Mouse (Mus musculus): ENCODE data around the gene Sumo1. TPM values are rescaled to one million over a fixed set of nuclear protein-coding genes. Genes with fewer than 3 reads are reported as not detected.

Gene Sumo1
- polyA plus RNA-seq, 1 experiment = 21.8 TPM

DNA sequence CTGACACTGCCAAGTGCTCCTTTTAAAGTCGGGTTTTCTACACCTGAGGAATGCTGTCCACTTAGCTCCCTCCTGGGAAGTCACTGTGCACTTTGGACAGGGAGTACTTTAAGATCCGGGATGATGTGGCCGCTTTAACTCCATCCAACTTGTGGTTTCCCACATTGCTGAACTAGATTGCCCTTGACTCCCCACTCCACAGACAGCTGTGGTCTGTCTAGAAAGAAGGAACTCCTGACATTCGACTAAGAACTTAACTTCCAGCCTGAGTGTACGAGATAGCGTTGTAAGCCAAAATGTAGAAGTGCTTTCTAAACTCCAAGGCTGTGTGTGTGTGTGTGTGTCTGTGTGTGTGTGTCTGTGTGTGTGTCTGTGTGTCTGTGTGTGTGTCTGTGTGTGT is 120.4 kb downstream of the Sumo1 start:
- Histone ChIP-seq H3K27ac (ENCODE audit: control insufficient read depth, insufficient read depth, low read length) (no peak overlapping the region), H3K4me1 (replicated peaks; ENCODE audit: control insufficient read depth, insufficient read depth, low read length) (no peaks in the 10 kb centered on the region), H3K4me3 (ENCODE audit: control insufficient read depth, insufficient read depth, low read length) (no peak overlapping the region), H3K27me3 (ENCODE audit: control insufficient read depth, insufficient read depth, low read length) (no peaks in the 10 kb centered on the region), H3K36me3 (ENCODE audit: control insufficient read depth, insufficient read depth, low read length) (no peaks in the 10 kb centered on the region)
- DNase-seq = no peak
- 15% methylated on average over 6 of the region's 6 CpGs for WGBS
- no peak for TF ChIP-seq POLR2A (IDR thresholded peaks at IDR 0.05; ENCODE audit: control insufficient read depth, extremely low read depth, insufficient read depth, low read length, poor library complexity)
- no peak for TF ChIP-seq CTCF (IDR thresholded peaks at IDR 0.05; ENCODE audit: borderline replicate concordance, control insufficient read depth, extremely low read depth, insufficient read depth, low read length, poor library complexity)

DNA sequence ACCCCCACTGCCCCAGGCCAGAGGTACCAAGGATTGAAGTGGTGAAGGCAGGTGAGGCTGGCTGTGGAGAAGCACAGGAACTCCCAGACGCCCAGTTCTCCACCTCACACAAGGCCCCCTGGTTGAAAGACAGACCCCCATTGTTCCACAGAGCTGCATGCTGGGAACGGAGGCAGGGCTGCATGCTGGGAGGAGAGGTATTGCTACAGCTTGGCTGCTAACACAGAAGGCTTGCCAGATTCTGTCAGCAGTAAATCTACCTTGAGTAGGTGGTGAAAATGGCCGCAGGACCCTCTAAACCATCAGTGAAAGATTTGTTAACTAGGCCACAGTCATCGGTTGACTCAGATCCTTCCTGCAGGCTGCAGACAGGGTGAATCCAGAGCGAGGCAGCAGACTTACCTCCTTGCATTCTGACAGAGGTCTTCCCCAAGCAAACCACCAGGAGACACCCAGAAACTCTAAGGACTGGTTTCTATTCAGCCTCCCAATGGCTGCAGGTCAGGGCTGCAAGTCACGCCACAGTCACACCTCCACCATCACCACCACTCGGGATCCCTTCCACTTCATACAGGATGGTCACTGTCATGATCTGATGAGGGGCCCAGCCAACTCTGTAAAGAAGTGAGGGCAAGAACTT is 121.5 kb downstream of the Sumo1 start:
- DNase-seq = no peak
- 92% methylated on average over 7 of the region's 7 CpGs for WGBS
- no peaks in the 10 kb centered on the region for H3K27me3 ChIP-seq (ENCODE audit: control insufficient read depth, insufficient read depth, low read length)

DNA sequence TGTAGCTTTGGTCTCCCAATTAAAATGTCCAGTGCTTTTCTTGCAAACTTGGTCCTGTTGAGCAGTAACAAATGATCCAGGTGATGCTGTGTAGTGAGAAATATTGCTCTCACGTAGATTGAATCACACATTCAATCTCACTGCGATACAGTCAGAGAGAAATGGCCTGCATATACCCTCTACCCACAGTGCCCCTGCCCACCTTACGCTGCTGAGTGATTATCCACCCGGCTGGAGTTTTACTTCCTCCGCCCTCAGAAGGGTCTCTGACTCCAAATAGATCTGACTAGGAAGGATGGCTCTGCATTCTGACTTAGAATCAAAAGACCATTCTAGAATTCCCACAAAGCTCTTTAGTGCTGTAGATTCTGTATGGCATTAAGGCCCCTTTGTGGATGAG is 122.1 kb downstream of the Sumo1 start:
- Histone ChIP-seq H3K27ac (ENCODE audit: control insufficient read depth, insufficient read depth, low read length) (no peak overlapping the region), H3K27me3 (ENCODE audit: control insufficient read depth, insufficient read depth, low read length) (no peaks in the 10 kb centered on the region), H3K36me3 (ENCODE audit: control insufficient read depth, insufficient read depth, low read length) (no peaks in the 10 kb centered on the region), H3K4me1 (replicated peaks; ENCODE audit: control insufficient read depth, insufficient read depth, low read length) (no peaks in the 10 kb centered on the region), H3K4me3 (ENCODE audit: control insufficient read depth, insufficient read depth, low read length) (no peak overlapping the region)
- TF ChIP-seq CTCF (IDR thresholded peaks at IDR 0.05; ENCODE audit: borderline replicate concordance, control insufficient read depth, extremely low read depth, insufficient read depth, low read length, poor library complexity) = no peak
- TF ChIP-seq POLR2A (IDR thresholded peaks at IDR 0.05; ENCODE audit: control insufficient read depth, extremely low read depth, insufficient read depth, low read length, poor library complexity) = no peak
- no peak for DNase-seq
- WGBS = 97% methylated on average over 5 of the region's 5 CpGs

More for the DNA sequence above, 121.5 kb downstream of the Sumo1 start:
- TF ChIP-seq POLR2A (IDR thresholded peaks at IDR 0.05; ENCODE audit: control insufficient read depth, extremely low read depth, insufficient read depth, low read length, poor library complexity) (no peak), CTCF (IDR thresholded peaks at IDR 0.05; ENCODE audit: borderline replicate concordance, control insufficient read depth, extremely low read depth, insufficient read depth, low read length, poor library complexity) (no peak)
- Histone ChIP-seq H3K4me1 (replicated peaks; ENCODE audit: control insufficient read depth, insufficient read depth, low read length) (no peaks in the 10 kb centered on the region), H3K27ac (ENCODE audit: control insufficient read depth, insufficient read depth, low read length) (no peak overlapping the region), H3K4me3 (ENCODE audit: control insufficient read depth, insufficient read depth, low read length) (no peak overlapping the region), H3K36me3 (ENCODE audit: control insufficient read depth, insufficient read depth, low read length) (no peaks in the 10 kb centered on the region)

DNA sequence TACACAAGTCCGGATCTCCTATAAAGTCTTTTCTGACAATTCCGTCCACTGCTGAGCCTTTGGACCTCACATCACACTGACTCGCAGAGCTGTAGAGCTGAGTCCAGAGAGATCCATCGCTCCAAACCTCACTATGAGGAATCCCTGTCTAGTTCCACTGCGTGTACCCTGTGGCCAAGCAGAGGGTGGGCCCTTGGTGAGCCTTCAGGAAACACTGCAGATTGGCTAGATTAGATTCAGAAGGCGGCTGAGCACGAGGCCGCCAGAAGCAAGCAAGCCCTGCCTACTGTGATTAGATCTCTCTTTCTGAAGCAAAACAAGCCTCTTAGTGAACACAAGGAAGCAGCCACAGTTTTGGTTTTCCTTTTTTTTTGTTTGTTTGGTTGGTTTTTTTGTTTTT is 126.7 kb downstream of the Sumo1 start:
- no peak for TF ChIP-seq POLR2A (IDR thresholded peaks at IDR 0.05; ENCODE audit: control insufficient read depth, extremely low read depth, insufficient read depth, low read length, poor library complexity)
- TF ChIP-seq CTCF (IDR thresholded peaks at IDR 0.05; ENCODE audit: borderline replicate concordance, control insufficient read depth, extremely low read depth, insufficient read depth, low read length, poor library complexity) = no peak
- Histone ChIP-seq H3K27me3 (ENCODE audit: control insufficient read depth, insufficient read depth, low read length) (no peaks in the 10 kb centered on the region), H3K36me3 (ENCODE audit: control insufficient read depth, insufficient read depth, low read length) (no peaks in the 10 kb centered on the region), H3K4me1 (replicated peaks; ENCODE audit: control insufficient read depth, insufficient read depth, low read length) (no peaks in the 10 kb centered on the region), H3K4me3 (ENCODE audit: control insufficient read depth, insufficient read depth, low read length) (no peak overlapping the region), H3K27ac (ENCODE audit: control insufficient read depth, insufficient read depth, low read length) (no peak overlapping the region)
- DNase-seq = no peak
- 48% methylated on average over 8 of the region's 8 CpGs for WGBS

DNA sequence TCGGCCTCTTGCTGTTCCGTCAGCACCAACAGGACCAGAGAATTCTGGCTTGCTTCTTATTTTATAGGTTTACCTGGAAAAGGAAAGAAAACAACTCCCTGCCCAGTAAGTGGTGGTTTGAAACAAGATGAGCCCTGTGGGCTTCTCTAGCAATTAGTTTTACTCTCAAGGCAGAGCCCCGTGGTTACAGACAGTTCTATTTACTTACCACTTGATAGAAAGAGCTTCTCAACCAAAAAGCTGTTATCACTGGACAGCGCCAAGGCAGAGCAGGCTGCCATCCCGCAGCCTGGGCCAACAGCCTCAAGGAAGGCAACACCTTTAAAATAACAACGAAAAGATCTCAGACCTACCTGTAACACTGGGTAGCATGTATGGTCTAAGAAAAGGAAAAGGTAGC is 128.4 kb downstream of the Sumo1 start:
- WGBS = 88% methylated on average over 6 of the region's 6 CpGs
- no peaks in the 10 kb centered on the region for H3K27me3 ChIP-seq (ENCODE audit: control insufficient read depth, insufficient read depth, low read length)
- no peaks in the 10 kb centered on the region for H3K36me3 ChIP-seq (ENCODE audit: control insufficient read depth, insufficient read depth, low read length)
- TF ChIP-seq POLR2A (IDR thresholded peaks at IDR 0.05; ENCODE audit: control insufficient read depth, extremely low read depth, insufficient read depth, low read length, poor library complexity) = no peak
- no peak for TF ChIP-seq CTCF (IDR thresholded peaks at IDR 0.05; ENCODE audit: borderline replicate concordance, control insufficient read depth, extremely low read depth, insufficient read depth, low read length, poor library complexity)
- H3K4me1 ChIP-seq (replicated peaks; ENCODE audit: control insufficient read depth, insufficient read depth, low read length) = no peaks in the 10 kb centered on the region
- DNase-seq = no peak
- H3K27ac ChIP-seq (ENCODE audit: control insufficient read depth, insufficient read depth, low read length) = no peak overlapping the region
- no peak overlapping the region for H3K4me3 ChIP-seq (ENCODE audit: control insufficient read depth, insufficient read depth, low read length)

DNA sequence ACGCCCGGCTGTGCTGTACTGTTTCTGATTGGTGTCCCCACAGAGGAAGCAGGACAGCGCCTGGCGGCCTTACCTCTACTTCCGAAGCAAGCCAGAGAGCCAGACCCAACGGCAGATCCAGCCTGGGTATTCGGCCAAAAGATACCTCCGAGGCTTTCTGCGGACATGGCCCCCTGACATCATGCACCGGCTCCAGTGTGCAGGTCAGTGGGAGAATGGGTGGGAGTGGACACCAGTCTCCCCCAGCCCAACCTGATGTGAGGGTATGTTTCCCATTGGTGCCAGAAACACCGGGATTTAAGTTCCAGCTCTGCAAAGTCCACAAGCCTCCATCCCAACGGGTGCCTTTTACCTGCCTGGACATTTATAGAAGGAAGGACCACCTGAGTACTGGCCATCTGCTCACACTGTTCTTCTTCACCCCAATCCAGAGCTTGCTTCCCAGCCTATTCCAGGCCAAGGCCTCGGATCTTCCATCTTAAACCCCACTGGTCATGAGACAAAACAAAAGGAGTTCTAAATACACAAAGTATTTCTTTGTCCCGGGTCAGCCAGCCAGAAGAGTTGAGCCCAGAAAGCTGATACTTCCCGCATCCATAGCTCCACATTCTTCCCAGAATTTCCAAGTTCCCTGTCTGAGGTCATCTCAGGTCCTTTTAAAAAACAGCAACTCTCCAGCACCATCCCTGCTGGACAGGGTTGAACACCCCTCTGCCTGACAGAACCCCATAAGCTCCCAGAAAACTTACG is 129.2 kb downstream of the Sumo1 start:
- WGBS = 96% methylated on average over 16 of the region's 16 CpGs
- H3K27ac ChIP-seq (ENCODE audit: control insufficient read depth, insufficient read depth, low read length) = no peak overlapping the region
- TF ChIP-seq POLR2A (IDR thresholded peaks at IDR 0.05; ENCODE audit: control insufficient read depth, extremely low read depth, insufficient read depth, low read length, poor library complexity) (no peak), CTCF (IDR thresholded peaks at IDR 0.05; ENCODE audit: borderline replicate concordance, control insufficient read depth, extremely low read depth, insufficient read depth, low read length, poor library complexity) (no peak)
- no peaks in the 10 kb centered on the region for H3K27me3 ChIP-seq (ENCODE audit: control insufficient read depth, insufficient read depth, low read length)
- no peaks in the 10 kb centered on the region for H3K36me3 ChIP-seq (ENCODE audit: control insufficient read depth, insufficient read depth, low read length)
- no peak overlapping the region for H3K4me3 ChIP-seq (ENCODE audit: control insufficient read depth, insufficient read depth, low read length)
- H3K4me1 ChIP-seq (replicated peaks; ENCODE audit: control insufficient read depth, insufficient read depth, low read length) = no peaks in the 10 kb centered on the region
- DNase-seq = no peak
